Comparison of ENCODE assay signal across 8 mouse cellular contexts in the genomic region with DNA sequence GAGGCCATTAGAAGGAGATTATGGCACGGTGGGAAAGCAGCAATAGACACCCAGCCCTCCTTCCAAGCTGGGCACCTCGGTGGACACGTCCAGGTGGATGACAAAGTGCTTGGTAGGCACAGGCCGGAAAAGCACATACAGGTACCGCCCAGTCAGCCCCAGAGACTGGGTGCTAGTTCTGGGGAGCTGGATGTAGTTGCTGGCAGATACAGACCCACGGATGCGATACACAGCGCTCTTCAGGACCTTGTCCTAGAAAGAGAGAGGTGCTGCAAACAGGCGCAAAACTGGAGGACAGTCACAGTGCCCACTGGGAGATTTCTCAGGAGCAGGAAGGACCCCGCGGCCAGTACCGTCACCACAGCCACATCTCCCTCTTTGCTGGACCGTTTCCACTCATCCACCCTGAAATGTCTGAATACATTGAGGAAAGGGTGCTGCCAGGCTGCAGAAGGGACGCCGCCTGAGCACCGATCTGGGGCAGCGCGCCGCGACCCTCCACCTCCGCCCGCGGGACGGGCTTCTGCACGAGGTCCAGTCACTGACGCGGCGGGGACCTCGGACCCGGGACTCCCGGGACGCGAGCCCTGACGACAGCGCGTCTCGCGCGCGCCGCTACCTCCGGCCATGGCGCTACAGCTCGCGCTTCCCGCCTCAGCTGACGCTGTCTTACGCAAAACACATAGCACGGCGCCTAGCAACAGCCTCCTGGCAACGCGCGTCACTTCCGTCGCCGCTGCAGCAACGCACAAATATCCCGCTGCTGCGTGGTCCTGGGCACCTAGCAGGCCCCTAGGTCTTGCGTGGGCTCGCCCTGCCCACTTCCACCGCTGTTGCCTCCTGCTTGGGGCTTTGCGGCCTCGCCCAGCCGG. TPM values are rescaled to one million over a fixed set of nuclear protein-coding genes. Genes with fewer than 3 reads are reported as not detected.
DNase-seq lines count a peak whose midpoint lies in the region; ATAC-seq and TF ChIP-seq lines count a peak whose summit lies in the region.

TSS of gene Wdr90 (minus strand) at position 670 of the 872 bp plus-strand sequence.

- peak within 1 kb of the TSS; percentile 89 for H3K9ac ChIP-seq in heart, embryonic 12.5 days
- peak within 1 kb of the TSS; percentile 71 for H3K9ac ChIP-seq in kidney, postnatal 0 days (ENCODE audit: low read depth, low read length)
- peak within 1 kb of the TSS; percentile 82 for H3K9ac ChIP-seq in liver, adult 2 months (ENCODE audit: low read depth, low read length)

- no peaks in the 10 kb centered on the region for H3K4me1 ChIP-seq in brown adipose tissue, adult 24 weeks (ENCODE audit: control insufficient read depth, insufficient read depth, insufficient read length, low read length)
- peaks cover 28% of the 10 kb centered on the region for H3K4me1 ChIP-seq in heart, embryonic 12.5 days (replicated peaks)
- H3K4me1 ChIP-seq in kidney, postnatal 0 days (replicated peaks; ENCODE audit: insufficient read depth, low read length): peaks cover 5% of the 10 kb centered on the region
- peaks cover 22% of the 10 kb centered on the region for H3K4me1 ChIP-seq in liver, adult 2 months (ENCODE audit: control insufficient read depth, insufficient read depth, low read length)

- H3K4me2 ChIP-seq in heart, embryonic 12.5 days: peak within 1 kb of the TSS; percentile 94
- peak within 1 kb of the TSS; percentile 96 for H3K4me2 ChIP-seq in kidney, postnatal 0 days (ENCODE audit: low read length)

- peak within 1 kb of the TSS; percentile 59 for H3K4me3 ChIP-seq in brown adipose tissue, adult 24 weeks (ENCODE audit: insufficient read depth, low read depth, low read length)
- H3K4me3 ChIP-seq in heart, embryonic 12.5 days: peak within 1 kb of the TSS; percentile 84
- H3K4me3 ChIP-seq in kidney, postnatal 0 days (replicated peaks; ENCODE audit: low read depth, low read length): peak within 1 kb of the TSS; percentile 65
- peak within 1 kb of the TSS; percentile 71 for H3K4me3 ChIP-seq in liver, adult 2 months (ENCODE audit: insufficient read depth, low read depth, low read length)

- H3K27ac ChIP-seq in brown adipose tissue, adult 24 weeks (replicated peaks; ENCODE audit: low read depth, low read length): peak within 1 kb of the TSS; percentile 33
- H3K27ac ChIP-seq in heart, embryonic 12.5 days (ENCODE audit: poor library complexity, severe bottlenecking): peak within 1 kb of the TSS; percentile 75
- peak within 1 kb of the TSS; percentile 82 for H3K27ac ChIP-seq in kidney, postnatal 0 days
- peak within 1 kb of the TSS; percentile 61 for H3K27ac ChIP-seq in liver, adult 2 months (replicated peaks; ENCODE audit: insufficient read depth, low read depth, low read length)

- H3K79me2 ChIP-seq in liver, adult 2 months (ENCODE audit: control insufficient read depth, insufficient read depth, low read length): peaks cover 10% of the 10 kb centered on the region; the same call in 1 of the 2 replicates

- TF ChIP-seq POLR2A in liver, adult 2 months (IDR thresholded peaks at IDR 0.05; ENCODE audit: extremely low read depth, insufficient read depth, low read length): peak; percentile 36; the same call in 1 of the 2 replicates

- H3K9me3 ChIP-seq in heart, embryonic 12.5 days (replicated peaks): no peaks in the 10 kb centered on the region
- no peaks in the 10 kb centered on the region for H3K9me3 ChIP-seq in kidney, postnatal 0 days (replicated peaks; ENCODE audit: low read length)

- peak; percentile 97 for DNase-seq in CD4-positive, CD25-positive, alpha-beta regulatory T cell, adult 2 months (ENCODE audit: low read depth, low spot score)
- DNase-seq in kidney, postnatal 0 days (ENCODE audit: low spot score): peak; percentile 95
- DNase-seq in liver, adult 2 months (ENCODE audit: extremely low read depth, low read depth, low spot score): peak; percentile 85
- peak; percentile 91 for DNase-seq in spleen, postnatal 36 days (ENCODE audit: low spot score in 2 of 2)

- peaks cover 21% of the 10 kb centered on the region for H3K36me3 ChIP-seq in heart, embryonic 12.5 days
- H3K36me3 ChIP-seq in kidney, postnatal 0 days (ENCODE audit: insufficient read depth, low read length): no peaks in the 10 kb centered on the region
- H3K36me3 ChIP-seq in liver, adult 2 months (ENCODE audit: control insufficient read depth, insufficient read depth, low read length): no peaks in the 10 kb centered on the region

- H3K27me3 ChIP-seq in heart, embryonic 12.5 days (replicated peaks): no peaks in the 10 kb centered on the region
- no peaks in the 10 kb centered on the region for H3K27me3 ChIP-seq in kidney, postnatal 0 days (ENCODE audit: insufficient read depth, low read length)
- H3K27me3 ChIP-seq in liver, adult 2 months (ENCODE audit: control insufficient read depth, insufficient read depth, low read length): no peaks in the 10 kb centered on the region

- peak; percentile 30; the same call in 1 of the 2 replicates for TF ChIP-seq CTCF in kidney, postnatal 0 days (IDR thresholded peaks at IDR 0.05; ENCODE audit: low read depth)
- peak; percentile 42; the same call in 1 of the 2 replicates for TF ChIP-seq CTCF in liver, adult 2 months (IDR thresholded peaks at IDR 0.05; ENCODE audit: low read depth, low read length)

- 4% methylated on average over 65 of the region's 65 CpGs for WGBS in heart, embryonic 12.5 days
- WGBS in kidney, postnatal 0 days: 2% methylated on average over 65 of the region's 65 CpGs
- WGBS in liver, adult 2 months: 5% methylated on average over 65 of the region's 65 CpGs

- ATAC-seq in erythroid progenitor cell, adult 5-6 weeks (replicated peaks; ENCODE audit: low FRiP score, poor library complexity, severe bottlenecking): peak; percentile 94
- peak; percentile 93 for ATAC-seq in heart, embryonic 12.5 days (ENCODE audit: insufficient number of reproducible peaks, low FRiP score)
- peak; percentile 86 for ATAC-seq in kidney, postnatal 0 days (replicated peaks; ENCODE audit: low FRiP score, low read depth)
- peak; percentile 93 for ATAC-seq in monocyte, adult 5-6 weeks (replicated peaks; ENCODE audit: insufficient number of reproducible peaks, low FRiP score, low TSS enrichment, poor library complexity, severe bottlenecking)

RNA-seq across cellular contexts. Expression of gene Wdr90, which starts in this region (rescaled TPM):
- 1.6 and 2.4 TPM in 2 replicates for polyA plus RNA-seq in brown adipose tissue, adult 24 weeks (2012; ENCODE audit: insufficient read depth, insufficient read length, missing spikeins)
- total RNA-seq in erythroid progenitor cell, adult 5-6 weeks (2015; ENCODE audit: low replicate concordance): 52.8 and 61.6 TPM in 2 replicates
- total RNA-seq in erythroid progenitor cell, adult 5-6 weeks (2017; ENCODE audit: low replicate concordance): 26.4 and 37.6 TPM in 2 replicates
- polyA plus RNA-seq in heart, embryonic 12.5 days (2016; fragmentation: Nextera tagmentation; extraction: Ambion mirVana): 18.4 and 20.1 TPM in 2 replicates
- polyA plus RNA-seq in kidney, postnatal 0 days (2015; fragmentation: Nextera tagmentation; extraction: Ambion mirVana): 10.6 and 10.7 TPM in 2 replicates
- total RNA-seq in liver, adult 2 months (2014; rRNA removed): 2.7 and 3.3 TPM in 2 replicates
- polyA plus RNA-seq in liver, adult 2 months (2012; rRNA removed): 9.0 and 14.1 TPM in 2 replicates
- total RNA-seq in monocyte, adult 5-6 weeks (2017): 2.9 to 7.7 TPM (median 3.4 TPM) in 3 replicates

Comparison
In these comparisons a context has a peak if more than half of its experiments do, and no peak if none do; other contexts are left out.
1. Peak in every context shown above with its lines: DNase-seq, ATAC-seq, H3K4me3 ChIP-seq and H3K27ac ChIP-seq.